Mouse (Mus musculus): ENCODE data around the gene Inppl1. TPM values are rescaled to one million over a fixed set of nuclear protein-coding genes. Genes with fewer than 3 reads are reported as not detected.

Gene Inppl1
- 10 to 100 TPM; 33.2 to 37.5 TPM for total RNA-seq (2021)

DNA sequence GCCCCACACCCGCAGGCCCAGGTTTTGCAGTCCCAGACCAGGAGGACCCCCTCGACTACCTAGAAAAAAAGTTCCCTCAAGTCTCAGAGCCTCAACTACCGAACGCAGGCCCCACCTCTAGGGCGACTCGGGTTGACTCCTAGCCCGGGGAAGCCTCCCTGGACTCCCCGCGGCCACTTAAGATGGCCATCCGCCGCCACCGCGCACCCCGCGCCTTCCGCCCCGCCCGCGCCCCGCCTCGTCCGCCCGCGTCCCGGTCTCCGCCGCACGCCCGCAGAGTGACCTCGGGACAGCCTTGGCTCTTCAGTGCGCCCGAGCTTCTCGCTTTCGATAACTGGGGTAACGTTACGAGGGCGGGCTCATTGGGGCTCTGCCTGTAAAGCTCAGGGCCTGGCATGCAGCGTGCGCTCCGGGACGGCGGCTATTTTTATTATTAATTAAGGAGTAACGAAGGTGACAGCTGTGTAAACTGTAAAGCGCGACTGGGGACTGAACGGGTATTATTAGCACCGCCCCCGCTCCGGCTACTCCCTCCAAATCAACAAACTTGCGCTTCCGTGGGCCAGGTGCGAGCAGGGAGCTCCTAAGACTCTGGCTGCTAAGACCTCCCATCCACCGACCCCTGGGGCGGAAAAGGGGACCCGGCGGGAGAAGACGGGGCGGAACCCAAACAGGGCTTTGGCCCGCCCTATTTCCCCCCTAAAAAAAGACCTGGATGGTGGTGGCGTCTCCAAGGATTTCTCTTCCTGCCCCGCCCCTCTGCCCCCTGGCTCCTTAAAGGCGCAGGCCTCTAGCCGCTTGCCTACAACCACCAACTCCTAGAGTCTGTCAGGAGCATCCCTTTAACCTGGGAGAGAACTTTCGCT lies at the start of gene Inppl1:
Inppl1 (minus strand) TSS at position 624 of the 866 bp plus-strand sequence.
- peak; percentile 77 to 78 for DNase-seq (ENCODE audit: low spot score in 2 of 2)
- intact Hi-C loops (cut with DNase I) = loop anchor here (5.0 kb wide), 2 partner anchors 59 to 171 kb away; no protein-coding TSS in a partner anchor

DNA sequence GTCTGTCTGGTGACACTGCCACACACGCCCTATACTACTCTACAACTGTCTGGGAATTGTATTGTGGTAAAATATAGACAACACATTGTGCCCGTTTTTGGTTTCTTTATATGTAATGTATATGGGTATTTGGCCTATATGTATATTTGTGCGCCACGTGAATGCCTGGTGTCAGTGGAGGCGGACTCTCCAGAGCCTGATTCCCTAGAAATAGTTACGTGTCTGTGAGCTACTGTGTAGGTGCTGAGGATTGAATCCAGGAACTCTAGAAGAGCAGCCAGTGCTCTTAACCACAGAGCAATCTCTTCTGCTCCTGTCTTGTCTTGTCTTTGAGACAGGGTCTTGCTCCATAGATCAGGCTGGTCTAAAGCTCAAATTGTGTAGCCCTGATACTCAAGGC lies 48.2 kb upstream of the Inppl1 start:
- no peak for DNase-seq (ENCODE audit: low spot score in 2 of 2)
- intact Hi-C loops (cut with DNase I) = no loop called here

DNA sequence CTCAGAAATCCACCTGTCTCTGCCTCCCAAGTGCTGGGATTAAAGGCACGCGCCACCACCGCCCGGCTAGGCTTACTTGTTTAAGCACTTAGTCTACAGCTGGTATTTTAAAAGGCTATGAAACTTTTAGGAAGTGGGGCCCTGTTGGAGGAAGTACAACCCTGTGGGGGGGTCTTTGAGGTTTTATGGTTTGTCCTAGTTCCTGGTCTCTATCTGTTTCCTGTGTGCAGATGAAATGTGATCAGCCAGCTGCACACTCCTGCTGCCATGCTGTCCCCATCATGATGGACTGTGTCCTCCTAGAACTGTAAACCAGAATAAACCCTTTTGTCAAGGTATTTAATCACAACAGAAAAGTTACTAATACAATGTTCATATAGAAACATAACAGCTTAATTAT lies 46.1 kb upstream of the Inppl1 start:
- no peak for DNase-seq (ENCODE audit: low spot score in 2 of 2)

DNA sequence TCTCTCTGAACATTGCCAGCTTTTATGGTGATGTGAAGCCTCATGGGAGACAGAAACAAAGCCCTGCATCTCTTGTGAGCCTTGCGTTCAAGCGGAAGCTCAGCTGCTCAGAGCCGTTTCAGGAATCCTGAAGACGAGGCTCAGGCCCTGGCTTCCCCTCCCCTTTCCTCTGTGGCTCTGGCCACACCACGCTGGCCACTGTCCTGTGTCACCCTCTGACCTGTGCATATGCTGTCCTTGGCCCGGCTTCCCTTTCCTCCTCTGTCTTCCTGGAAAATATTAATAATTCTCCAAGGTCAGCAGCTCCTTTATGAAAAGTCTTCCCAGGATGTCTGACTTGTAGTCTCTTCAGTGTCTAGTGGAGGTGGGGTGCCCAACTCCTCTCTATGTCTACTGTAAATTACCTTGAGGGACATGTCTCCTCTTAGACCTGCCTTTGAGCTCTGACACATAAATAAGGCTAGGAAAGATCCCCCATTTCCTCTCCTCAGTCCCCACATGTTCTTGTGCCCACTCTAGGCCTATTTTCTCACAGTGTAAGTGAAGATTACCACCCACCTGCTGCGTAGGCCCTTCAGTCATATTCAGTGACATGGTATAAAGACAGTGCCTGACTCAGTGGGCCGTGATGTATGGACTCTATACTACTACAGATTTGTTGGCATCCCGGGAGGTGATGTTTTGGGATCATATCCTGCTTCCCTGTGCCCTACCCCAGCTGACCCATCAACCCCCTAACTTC lies 44.6 kb upstream of the Inppl1 start:
- peak in 1 of 2 experiments; percentile 22 for DNase-seq (ENCODE audit: low spot score in 2 of 2)
- intact Hi-C loops (cut with DNase I) = no loop called here

More for the DNA sequence above, 46.1 kb upstream of the Inppl1 start:
- intact Hi-C loops (cut with DNase I) = no loop called here

DNA sequence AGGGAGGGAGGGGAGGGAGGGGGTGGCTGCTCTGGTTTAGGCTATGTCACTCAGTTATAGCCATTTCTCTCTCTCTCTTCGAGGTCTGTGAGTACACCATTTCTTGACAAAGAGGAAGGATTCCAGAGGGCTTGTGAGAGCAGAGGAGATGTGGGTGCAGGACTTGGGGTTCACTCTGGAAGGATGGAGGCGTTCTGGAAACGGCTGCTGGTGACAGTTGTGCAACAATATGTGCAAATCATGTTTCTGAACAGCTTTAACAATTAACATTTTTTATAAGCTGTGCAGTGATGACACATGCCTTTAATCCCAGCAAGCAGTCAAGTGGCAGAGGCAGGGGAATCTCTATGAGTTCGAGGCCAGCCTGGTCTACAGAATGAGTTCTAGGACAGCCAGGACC lies 42.8 kb upstream of the Inppl1 start:
- intact Hi-C loops (cut with DNase I) = no loop called here
- no peak for DNase-seq (ENCODE audit: low spot score in 2 of 2)

DNA sequence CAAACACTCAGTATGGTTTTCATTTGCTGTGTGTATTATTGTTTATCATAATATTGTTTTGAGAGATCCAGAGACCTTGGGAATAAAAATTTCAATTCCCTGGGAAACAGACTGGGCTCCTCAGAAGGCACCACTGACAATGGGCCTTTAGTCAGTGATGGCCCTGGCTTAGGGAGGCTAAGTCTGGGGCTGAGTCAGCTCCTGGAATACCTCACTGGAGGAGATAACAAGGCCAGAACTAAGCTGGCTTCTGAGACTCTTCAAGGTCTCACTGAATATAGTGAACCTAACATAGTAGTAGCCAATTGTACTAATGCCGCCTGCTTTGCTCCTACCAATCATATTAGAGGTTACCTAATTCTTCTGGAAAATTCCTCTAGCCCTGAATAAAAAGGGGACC lies 37.9 kb upstream of the Inppl1 start:
- no peak for DNase-seq (ENCODE audit: low spot score in 2 of 2)
- intact Hi-C loops (cut with DNase I) = no loop called here

DNA sequence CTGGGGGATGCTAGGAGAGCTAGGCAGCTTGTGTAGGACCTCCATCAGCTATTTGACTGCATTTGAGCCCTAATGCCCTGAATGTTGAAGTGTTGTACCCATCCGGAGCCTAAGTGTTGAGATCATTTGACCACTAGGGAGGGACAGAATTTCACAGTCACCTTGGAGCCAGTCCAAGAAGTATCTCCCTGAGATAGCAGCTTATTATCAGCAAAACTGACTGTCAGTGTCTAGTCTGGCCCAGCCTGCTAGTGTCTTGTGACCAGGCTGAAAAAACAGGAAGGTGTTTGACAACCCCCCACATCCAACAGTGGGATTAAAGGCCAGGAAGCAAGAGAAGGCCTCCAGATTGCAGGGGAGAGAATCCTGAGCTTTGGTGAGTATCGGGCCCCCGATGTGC lies 33.3 kb upstream of the Inppl1 start:
- DNase-seq (ENCODE audit: low spot score in 2 of 2) = no peak
- intact Hi-C loops (cut with DNase I) = no loop called here

DNA sequence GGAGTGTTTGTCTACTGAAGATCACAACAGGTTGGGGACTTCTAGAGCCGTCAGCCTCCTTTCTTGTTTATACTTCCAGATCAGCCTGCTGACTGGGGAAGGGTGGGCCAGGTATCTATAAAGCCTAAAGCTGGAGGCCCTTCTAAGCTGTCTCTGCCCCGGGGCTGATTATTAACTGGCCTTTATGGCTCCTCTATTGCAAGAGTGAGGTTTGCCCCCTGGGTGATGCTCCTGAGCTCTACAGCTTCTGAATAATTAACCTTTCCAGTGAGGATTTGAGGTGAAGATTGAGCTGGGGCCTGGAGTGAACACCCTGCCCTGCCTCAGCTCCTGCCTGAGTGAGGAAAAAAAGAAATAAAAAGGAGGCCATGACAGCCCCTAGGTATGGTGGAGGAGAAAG lies 32.6 kb upstream of the Inppl1 start, which contains the start of gene Folr1:
Folr1 (minus strand) TSS at position 160 of the 400 bp plus-strand sequence.
- intact Hi-C loops (cut with DNase I) = no loop called here
- DNase-seq (ENCODE audit: low spot score in 2 of 2) = no peak

DNA sequence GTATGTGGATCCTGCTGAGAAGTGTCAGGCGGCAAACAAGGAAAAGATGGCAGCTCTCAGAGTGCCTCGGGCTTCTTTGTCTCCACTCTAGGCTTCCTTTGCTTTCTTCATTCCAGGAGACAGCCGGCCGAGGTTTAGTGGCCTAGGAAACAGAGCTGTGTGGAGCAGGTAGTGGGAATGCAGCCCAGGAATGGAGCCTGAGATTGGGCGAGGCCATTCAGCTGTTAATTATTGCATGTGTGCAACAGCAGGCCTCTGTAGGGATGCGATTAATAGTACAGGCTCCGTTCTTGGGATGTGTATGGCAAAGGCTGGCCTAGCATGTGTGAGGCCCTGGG lies 31.1 kb upstream of the Inppl1 start:
- intact Hi-C loops (cut with DNase I) = no loop called here
- DNase-seq (ENCODE audit: low spot score in 2 of 2) = no peak

DNA sequence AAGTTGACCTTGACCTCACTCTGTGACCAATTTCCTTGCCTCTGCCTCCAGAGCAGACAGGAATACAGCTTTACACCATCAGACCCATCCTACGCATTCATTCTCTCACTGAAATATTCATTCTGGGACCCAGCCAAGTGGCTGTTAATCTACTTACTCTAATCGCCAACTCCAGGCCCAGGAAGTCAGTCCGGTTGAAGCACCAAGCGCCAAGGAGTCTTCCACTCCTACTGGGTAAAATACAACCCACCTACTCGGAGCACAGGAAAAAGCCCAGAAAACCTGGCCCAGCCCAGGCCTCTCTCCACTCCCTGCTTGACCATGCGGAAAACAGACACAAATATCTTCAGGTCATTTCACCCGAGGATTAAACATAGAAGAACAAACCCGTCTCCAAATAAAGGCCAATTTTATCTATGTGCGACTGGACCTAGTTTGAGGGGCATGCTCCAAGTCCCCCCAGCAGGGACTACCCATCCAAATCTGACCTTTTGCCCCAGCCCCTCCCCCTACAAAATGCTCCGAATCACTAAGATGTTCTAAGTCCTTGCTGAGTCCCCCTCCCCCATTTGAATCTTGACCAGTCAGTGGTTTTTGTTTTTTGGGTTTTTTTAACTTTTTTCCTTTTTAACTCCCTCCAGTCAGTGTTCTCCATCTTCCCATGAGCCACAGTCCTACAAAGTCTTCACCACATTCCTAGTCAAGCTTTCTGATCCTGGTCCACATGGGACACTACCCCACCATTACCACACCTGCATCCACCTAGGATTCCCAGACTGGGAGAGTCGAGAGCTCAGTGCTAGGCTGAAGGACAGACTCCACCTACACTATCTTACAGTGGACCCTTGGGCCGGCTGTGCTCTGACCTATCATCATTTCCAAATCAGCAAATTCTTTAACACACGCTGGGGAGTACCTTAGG lies 30.5 kb upstream of the Inppl1 start:
- no peak for DNase-seq (ENCODE audit: low spot score in 2 of 2)
- intact Hi-C loops (cut with DNase I) = no loop called here

DNA sequence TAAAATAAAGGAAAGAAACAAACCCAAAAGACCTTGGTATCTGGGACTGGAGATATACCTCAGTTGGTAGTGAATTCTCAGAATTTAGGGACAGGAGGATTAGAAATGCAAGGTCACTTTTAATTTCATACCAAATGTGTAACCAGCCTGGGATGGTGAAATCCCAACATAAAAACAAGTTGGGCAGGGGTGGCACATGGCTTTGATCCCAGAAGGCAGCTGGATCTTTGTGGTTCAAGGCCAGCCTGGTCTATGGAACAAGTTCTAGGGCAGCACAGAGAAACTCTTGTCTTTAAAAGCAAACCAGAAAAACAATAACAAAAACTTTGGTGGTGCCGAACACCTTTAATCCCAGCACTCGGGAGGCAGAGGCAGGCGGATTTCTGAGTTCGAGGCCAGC lies 29.5 kb upstream of the Inppl1 start:
- intact Hi-C loops (cut with DNase I) = no loop called here
- DNase-seq (ENCODE audit: low spot score in 2 of 2) = no peak

DNA sequence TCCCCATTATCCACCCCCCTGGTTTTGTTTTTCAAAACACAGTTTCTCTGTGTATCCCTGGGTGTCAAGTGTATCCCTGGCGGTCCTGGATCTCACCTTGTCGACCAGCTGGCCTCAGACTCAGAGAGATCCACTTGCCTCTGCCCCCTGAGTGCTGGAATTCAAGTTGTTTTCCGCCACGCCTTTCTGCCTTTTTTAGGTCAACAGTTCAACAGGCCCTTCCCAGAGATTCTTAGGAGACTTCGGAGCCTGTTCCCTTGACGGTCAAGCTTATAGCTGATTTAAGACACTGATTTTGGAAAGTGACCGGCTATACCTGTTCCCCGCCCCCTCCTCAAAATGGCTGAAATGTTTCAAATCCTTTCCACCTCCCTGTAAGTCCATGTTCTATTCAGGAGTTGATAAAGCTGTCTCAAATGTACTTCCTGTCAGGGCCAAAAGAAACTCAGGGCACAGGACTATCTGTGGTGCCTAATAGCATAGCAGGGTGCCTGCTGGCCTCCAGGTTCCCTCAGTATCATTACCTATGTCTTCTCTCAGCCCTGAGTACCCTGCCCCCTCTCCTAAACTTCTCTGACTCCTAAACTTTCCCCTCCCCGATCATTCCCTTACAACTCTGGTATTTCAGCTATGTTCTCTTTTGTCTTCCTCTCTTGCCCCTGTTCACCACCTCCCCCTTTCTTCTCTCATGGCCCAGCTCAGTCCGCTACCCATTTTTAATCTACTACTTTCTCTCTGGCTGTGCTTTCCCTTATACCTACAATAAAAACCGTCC lies 28.6 kb upstream of the Inppl1 start:
- intact Hi-C loops (cut with DNase I) = no loop called here
- no peak for DNase-seq (ENCODE audit: low spot score in 2 of 2)

DNA sequence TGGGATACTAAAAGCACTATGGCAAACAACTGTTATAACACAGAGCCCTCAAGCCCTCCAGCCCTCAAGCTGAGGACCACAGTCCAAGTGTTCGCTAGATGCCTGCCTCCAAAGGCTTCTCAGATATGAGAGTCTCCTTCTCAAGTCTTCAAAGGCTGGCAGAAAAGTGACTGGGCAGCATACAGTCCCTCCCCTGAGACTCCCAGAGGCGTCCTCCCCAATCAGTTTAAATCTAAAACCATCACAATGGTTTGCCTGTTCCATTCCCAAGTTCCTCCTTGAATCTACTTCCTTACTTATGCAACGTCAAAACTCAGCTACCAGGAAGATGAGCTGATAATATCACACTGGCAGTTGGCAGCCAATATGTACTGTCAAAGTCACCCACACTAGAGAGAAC lies 25.4 kb upstream of the Inppl1 start, which contains the start of gene Anapc15:
Anapc15 (plus strand) TSS at position 301 of the 400 bp plus-strand sequence.
- DNase-seq (ENCODE audit: low spot score in 2 of 2) = no peak
- intact Hi-C loops (cut with DNase I) = no loop called here

DNA sequence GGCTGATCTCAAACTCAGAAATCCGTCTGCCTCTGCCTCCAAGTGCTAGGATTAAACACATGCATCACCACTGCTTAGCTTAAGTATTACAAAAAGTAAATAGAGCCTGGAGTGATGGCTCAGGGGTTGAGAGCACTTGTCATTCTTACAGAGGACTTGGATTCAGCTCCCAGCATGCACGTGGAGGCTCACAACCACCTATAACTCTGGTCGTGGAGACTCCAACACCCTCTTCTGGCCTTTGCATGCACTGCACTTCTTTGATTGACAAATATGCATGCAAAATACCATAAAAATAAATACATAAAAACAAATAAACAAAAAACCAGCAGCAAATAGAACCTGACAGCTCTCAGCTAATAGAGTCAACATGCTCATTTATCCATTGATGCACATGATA lies 24.3 kb upstream of the Inppl1 start:
- no peak for DNase-seq (ENCODE audit: low spot score in 2 of 2)
- intact Hi-C loops (cut with DNase I) = no loop called here

DNA sequence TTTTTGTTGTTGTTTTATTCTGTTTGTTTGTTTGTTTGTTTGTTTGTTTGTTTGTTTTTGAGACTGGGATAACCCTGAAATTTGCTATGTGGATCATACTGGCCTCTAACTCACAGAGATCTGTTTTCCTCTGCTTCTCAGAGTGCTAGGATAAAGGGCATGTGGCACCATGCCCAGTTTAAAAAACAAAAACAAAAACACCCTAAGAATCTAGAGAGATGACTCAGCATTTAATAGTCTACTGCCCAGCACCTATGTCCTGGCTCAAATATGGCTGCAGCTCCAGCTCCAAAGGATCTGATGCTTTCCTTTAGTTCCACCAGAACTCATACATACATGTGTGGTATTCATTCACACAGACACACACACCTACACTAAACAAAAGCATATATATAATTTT lies 22.9 kb upstream of the Inppl1 start:
- intact Hi-C loops (cut with DNase I) = no loop called here
- no peak for DNase-seq (ENCODE audit: low spot score in 2 of 2)

DNA sequence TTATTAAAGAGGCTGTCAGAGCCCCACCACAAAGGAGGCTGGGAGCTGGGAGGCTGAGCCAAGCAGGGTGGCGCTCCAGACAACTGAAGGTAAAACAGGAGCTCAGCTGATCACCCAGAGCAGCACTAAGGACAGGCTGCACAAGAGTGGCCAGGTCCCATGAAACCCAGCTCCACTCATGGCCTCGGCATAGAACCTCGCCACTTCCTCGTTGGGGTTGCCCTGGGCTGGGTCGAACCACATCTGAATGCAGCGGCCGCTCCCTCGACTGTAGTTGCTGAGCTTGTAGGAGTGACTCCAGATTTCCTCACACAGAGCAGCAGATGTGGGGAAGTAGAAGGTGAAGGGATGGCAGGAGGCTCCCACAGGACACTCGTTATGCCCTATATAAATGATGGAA lies 20.3 kb upstream of the Inppl1 start:
- intact Hi-C loops (cut with DNase I) = no loop called here
- no peak for DNase-seq (ENCODE audit: low spot score in 2 of 2)

DNA sequence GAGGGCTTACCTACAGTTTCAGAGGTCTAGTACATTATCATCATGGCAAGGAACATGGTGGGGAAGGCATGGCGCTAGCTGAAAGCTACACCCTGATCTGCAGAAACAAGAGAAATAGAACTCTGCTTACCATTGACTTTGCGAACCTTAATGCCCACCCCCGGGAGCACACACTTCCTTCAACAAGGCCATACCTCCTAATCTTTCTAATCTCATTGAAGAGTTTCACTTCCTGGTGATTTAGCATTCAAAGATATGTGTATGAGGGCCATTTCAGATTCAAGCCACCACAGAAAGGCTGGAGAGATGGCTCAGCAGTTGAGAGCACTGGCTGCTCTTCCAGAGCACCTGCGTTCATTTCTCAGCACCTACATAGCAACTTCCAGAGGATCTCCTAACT lies 19.1 kb upstream of the Inppl1 start, which contains the start of gene Folr2:
Folr2 (minus strand) TSS at position 101 of the 400 bp plus-strand sequence.
- DNase-seq (ENCODE audit: low spot score in 2 of 2) = no peak
- intact Hi-C loops (cut with DNase I) = no loop called here

DNA sequence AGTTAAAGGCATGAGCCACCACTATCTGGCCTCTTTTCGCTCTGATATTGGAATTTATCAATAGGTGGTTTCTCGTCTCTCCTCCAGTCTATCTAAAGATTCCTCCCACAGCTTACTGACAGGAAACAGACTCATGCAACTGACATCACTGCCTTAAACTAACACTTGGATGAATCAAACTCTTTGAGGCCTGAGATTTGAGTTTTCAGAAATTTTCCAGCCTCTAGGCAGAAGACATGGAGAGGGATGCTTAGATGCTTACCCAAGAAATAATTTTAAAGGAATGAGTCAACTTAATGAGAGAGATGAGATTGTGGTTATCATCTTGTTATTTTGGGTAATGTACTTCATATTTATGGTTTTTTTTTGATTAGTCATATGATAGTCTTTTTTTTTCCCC lies 15.8 kb upstream of the Inppl1 start:
- intact Hi-C loops (cut with DNase I) = no loop called here
- no peak for DNase-seq (ENCODE audit: low spot score in 2 of 2)

DNA sequence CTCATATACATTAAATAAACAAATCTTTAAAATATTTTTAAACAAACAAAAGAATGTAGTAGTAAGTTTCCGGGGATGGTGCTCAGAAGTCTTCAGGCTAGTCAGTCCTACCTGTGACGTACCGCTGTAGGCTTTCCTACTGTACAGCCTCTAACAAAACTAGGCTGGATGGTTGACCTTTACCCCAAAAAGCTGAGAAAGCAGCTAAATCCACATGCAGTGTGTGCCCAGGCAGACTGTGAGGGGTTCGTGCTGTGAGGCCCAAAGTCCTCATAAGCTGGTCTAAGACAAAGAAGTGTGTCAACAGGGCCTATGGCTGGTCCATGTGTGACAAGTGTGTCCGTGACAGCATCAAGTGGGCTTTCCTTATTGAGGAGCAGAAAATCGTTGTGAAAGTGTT lies 14.8 kb upstream of the Inppl1 start:
- no peak for DNase-seq (ENCODE audit: low spot score in 2 of 2)
- intact Hi-C loops (cut with DNase I) = no loop called here
